Mouse (Mus musculus) MEL (cell line): ENCODE measurements around the gene Chid1. TPM values are rescaled to one million over a fixed set of nuclear protein-coding genes. Genes with fewer than 3 reads are reported as not detected.

ENCODE experiments used
- DNase-seq: peaks from one replicate; pipeline ENCODE4 v3.0.0; 2011; ENCODE audit warnings: low read depth, low spot score
- H3K27ac ChIP-seq: 2 replicates; pipeline ENCODE4 v1.5.1; 2012; ENCODE audit warnings: low read depth, mild to moderate bottlenecking, control low read depth, low read length, moderate library complexity; ENCODE audit not compliant: control insufficient read depth
- H3K27me3 ChIP-seq, 2 experiments: fragments of 150-350 bp in 1 of 2; sonication (generic) in 1 of 2; 2 replicates each; pipeline ENCODE4 v1.6.1; 2012; ENCODE audit warnings: low read length in 2 of 2, mild to moderate bottlenecking in 2 of 2, improper control_type of control experiment in 1 of 2, moderate library complexity in 1 of 2; ENCODE audit not compliant: insufficient read depth in 2 of 2, control insufficient read depth in 1 of 2
- H3K36me3 ChIP-seq, 2 experiments: 2 replicates each; pipeline ENCODE4 v1.6.1; 2012 to 2014; ENCODE audit warnings: low read length in 2 of 2, improper control_type of control experiment in 1 of 2, inconsistent platforms in 1 of 2, mild to moderate bottlenecking in 1 of 2; ENCODE audit not compliant: insufficient read depth in 2 of 2, control insufficient read depth in 1 of 2
- H3K4me1 ChIP-seq, 2 experiments: fragments of 150-350 bp in 1 of 2; sonication (generic) in 1 of 2; 2 replicates each; pipeline ENCODE4 v1.6.1; 2012; ENCODE audit warnings: low read length in 2 of 2, improper control_type of control experiment in 1 of 2, mild to moderate bottlenecking in 1 of 2; ENCODE audit not compliant: insufficient read depth in 2 of 2, control insufficient read depth in 1 of 2
- H3K4me3 ChIP-seq, 2 experiments: fragments of 150-350 bp in 1 of 2; sonication (generic) in 1 of 2; 2 replicates each; pipeline ENCODE4 v1.5.1; 2012; ENCODE audit warnings: low read depth in 2 of 2, low read length in 2 of 2, mild to moderate bottlenecking in 2 of 2, moderate library complexity in 2 of 2, control low read depth in 1 of 2, improper control_type of control experiment in 1 of 2; ENCODE audit not compliant: control insufficient read depth in 1 of 2, insufficient read depth in 1 of 2
- H3K79me2 ChIP-seq: 2 replicates; pipeline ENCODE4 v1.6.1; 2012; ENCODE audit warnings: mild to moderate bottlenecking, low read length, moderate library complexity; ENCODE audit not compliant: control insufficient read depth, poor library complexity, insufficient read depth
- H3K9ac ChIP-seq: 2 replicates; pipeline ENCODE4 v1.6.1; 2012; ENCODE audit warnings: low read depth, mild to moderate bottlenecking, control low read depth, low read length, moderate library complexity; ENCODE audit not compliant: control insufficient read depth, poor library complexity, severe bottlenecking
- H3K9me3 ChIP-seq: fragments of 150-350 bp; sonication (generic); replicated peaks from 2 replicates; pipeline ENCODE4 v1.6.1; 2012; ENCODE audit warnings: mild to moderate bottlenecking, low read length, improper control_type of control experiment, moderate library complexity; ENCODE audit not compliant: insufficient read depth
- CHD1 ChIP-seq: IDR thresholded peaks from 2 replicates; pipeline ENCODE4 v1.6.1; 2012; ENCODE audit warnings: low read depth, mild to moderate bottlenecking, inconsistent platforms, low read length, improper control_type of control experiment
- CHD2 ChIP-seq: IDR thresholded peaks from 2 replicates; pipeline ENCODE4 v1.6.1; 2011; ENCODE audit warnings: low read length, improper control_type of control experiment
- CTCF ChIP-seq, 3 experiments: IDR thresholded peaks in 2 of 3; conservative IDR thresholded peaks in 1 of 3; 2 replicates each; pipeline ENCODE4 v1.5.1; 2011 to 2012; ENCODE audit warnings: low read length in 3 of 3, low read depth in 2 of 3, mild to moderate bottlenecking in 2 of 3, improper control_type of control experiment in 1 of 3, inconsistent platforms in 1 of 3, mixed read lengths in 1 of 3, moderate library complexity in 1 of 3; ENCODE audit not compliant: control insufficient read depth in 1 of 3, insufficient read depth in 1 of 3, poor library complexity in 1 of 3, severe bottlenecking in 1 of 3
- E2F4 ChIP-seq: IDR thresholded peaks from 2 replicates; pipeline ENCODE4 v1.6.1; 2011; ENCODE audit warnings: low read depth, low read length, improper control_type of control experiment, borderline replicate concordance
- ETS1 ChIP-seq: IDR thresholded peaks from 2 replicates; pipeline ENCODE4 v1.6.1; 2012; ENCODE audit warnings: low read depth, mild to moderate bottlenecking, inconsistent platforms, low read length, improper control_type of control experiment, moderate library complexity
- GABPA ChIP-seq: IDR thresholded peaks from 2 replicates; pipeline ENCODE4 v1.6.1; 2012; ENCODE audit warnings: low read depth, mild to moderate bottlenecking, inconsistent platforms, low read length, improper control_type of control experiment, moderate library complexity
- JUND ChIP-seq: IDR thresholded peaks from 2 replicates; pipeline ENCODE4 v1.6.1; 2011; ENCODE audit warnings: low read depth, mild to moderate bottlenecking, improper control_type of control experiment, low read length
- KAT2A ChIP-seq: conservative IDR thresholded peaks from 2 replicates; pipeline ENCODE4 v1.6.1; 2012; ENCODE audit warnings: low read depth, low read length, improper control_type of control experiment, inconsistent platforms
- MAZ ChIP-seq: IDR thresholded peaks from 2 replicates; pipeline ENCODE4 v1.6.1; 2012; ENCODE audit warnings: low read depth, mild to moderate bottlenecking, inconsistent platforms, low read length, improper control_type of control experiment
- MEF2A ChIP-seq: IDR thresholded peaks from 2 replicates; pipeline ENCODE4 v1.6.1; 2014; ENCODE audit warnings: low read depth, mild to moderate bottlenecking, inconsistent platforms, low read length, improper control_type of control experiment; ENCODE audit not compliant: poor library complexity, insufficient replicate concordance, severe bottlenecking; ENCODE audit errors: extremely low read depth
- MXI1 ChIP-seq: IDR thresholded peaks from 2 replicates; pipeline ENCODE4 v1.6.1; 2011; ENCODE audit warnings: mild to moderate bottlenecking, low read depth, low read length, improper control_type of control experiment
- MYB ChIP-seq: IDR thresholded peaks from 2 replicates; pipeline ENCODE4 v1.6.1; 2011; ENCODE audit warnings: mild to moderate bottlenecking, low read depth, low read length, improper control_type of control experiment
- NELFE ChIP-seq: IDR thresholded peaks from 2 replicates; pipeline ENCODE4 v1.6.1; 2011; ENCODE audit warnings: low read depth, low read length, improper control_type of control experiment
- NRF1 ChIP-seq: IDR thresholded peaks from 2 replicates; pipeline ENCODE4 v1.6.1; 2014; ENCODE audit warnings: low read depth, mild to moderate bottlenecking, inconsistent platforms, low read length, improper control_type of control experiment, moderate library complexity; ENCODE audit not compliant: poor library complexity, insufficient read depth, severe bottlenecking
- POLR2A ChIP-seq, 2 experiments: IDR thresholded peaks; 2 replicates each; pipeline ENCODE4 v1.6.1; 2011 to 2012; ENCODE audit warnings: low read length in 2 of 2, mild to moderate bottlenecking in 2 of 2, control low read depth in 1 of 2, improper control_type of control experiment in 1 of 2, low read depth in 1 of 2, moderate library complexity in 1 of 2; ENCODE audit not compliant: control insufficient read depth in 1 of 2, insufficient read depth in 1 of 2, poor library complexity in 1 of 2
- POLR2AphosphoS2 ChIP-seq: IDR thresholded peaks from 2 replicates; pipeline ENCODE4 v1.6.1; 2011; ENCODE audit warnings: low read length, improper control_type of control experiment
- SIN3A ChIP-seq: IDR thresholded peaks from 2 replicates; pipeline ENCODE4 v1.6.1; 2012; ENCODE audit warnings: low read length, improper control_type of control experiment, inconsistent platforms
- SMC3 ChIP-seq: IDR thresholded peaks from 2 replicates; pipeline ENCODE4 v1.6.1; 2011; ENCODE audit warnings: low read depth, low read length, improper control_type of control experiment
- TAL1 ChIP-seq: IDR thresholded peaks from 2 replicates; pipeline ENCODE4 v1.6.1; 2012; ENCODE audit warnings: mild to moderate bottlenecking, inconsistent platforms, low read length, moderate library complexity, mixed read lengths
- TBP ChIP-seq: IDR thresholded peaks from 2 replicates; pipeline ENCODE4 v1.8.0; 2011; ENCODE audit warnings: low read depth, low read length, improper control_type of control experiment
- TCF12 ChIP-seq: IDR thresholded peaks from 2 replicates; pipeline ENCODE4 v1.6.1; 2014; ENCODE audit warnings: low read depth, mild to moderate bottlenecking, inconsistent platforms, low read length, improper control_type of control experiment, moderate library complexity
- USF2 ChIP-seq, 2 experiments: IDR thresholded peaks; 2 replicates each; pipeline ENCODE4 v1.6.1; 2011 to 2012; ENCODE audit warnings: improper control_type of control experiment in 2 of 2, low read length in 2 of 2, borderline replicate concordance in 1 of 2, inconsistent platforms in 1 of 2, low read depth in 1 of 2, mild to moderate bottlenecking in 1 of 2; ENCODE audit not compliant: insufficient read depth in 1 of 2
- ZC3H11A ChIP-seq: IDR thresholded peaks from 2 replicates; pipeline ENCODE4 v1.6.1; 2012; ENCODE audit warnings: low read depth, mild to moderate bottlenecking, inconsistent platforms, low read length, improper control_type of control experiment
- ZKSCAN1 ChIP-seq: IDR thresholded peaks from 2 replicates; pipeline ENCODE4 v1.6.1; 2012; ENCODE audit warnings: low read depth, mild to moderate bottlenecking, inconsistent platforms, low read length, improper control_type of control experiment, moderate library complexity
- ZNF384 ChIP-seq: IDR thresholded peaks from 2 replicates; pipeline ENCODE4 v1.6.1; 2012; ENCODE audit warnings: low read depth, mild to moderate bottlenecking, inconsistent platforms, low read length, improper control_type of control experiment
- polyA plus RNA-seq, 2 experiments: library from polyadenylated mRNA; stranded (reverse) in 1 of 2; unstranded in 1 of 2; fragments of >175 nt in 1 of 2; fragments of >200 nt in 1 of 2; gene quantifications; 2 replicates each; pipeline versions ENCODE4 v1.2.1 to v1.2.4; 2012; ENCODE audit warnings: low replicate concordance in 2 of 2, low read depth in 1 of 2; ENCODE audit not compliant: insufficient read length in 2 of 2, insufficient read depth in 1 of 2, missing spikeins in 1 of 2
- total RNA-seq: library from RNA; depleted of rRNA; stranded (reverse); fragments of 300-350 nt; gene quantifications from 2 replicates; pipeline ENCODE4 v1.2.3, GENCODE M21; 2012

The Chid1 gene
- total and polyA plus RNA-seq, 3 experiments: 36.1 to 46.7 TPM; not detected in 1

DNA sequence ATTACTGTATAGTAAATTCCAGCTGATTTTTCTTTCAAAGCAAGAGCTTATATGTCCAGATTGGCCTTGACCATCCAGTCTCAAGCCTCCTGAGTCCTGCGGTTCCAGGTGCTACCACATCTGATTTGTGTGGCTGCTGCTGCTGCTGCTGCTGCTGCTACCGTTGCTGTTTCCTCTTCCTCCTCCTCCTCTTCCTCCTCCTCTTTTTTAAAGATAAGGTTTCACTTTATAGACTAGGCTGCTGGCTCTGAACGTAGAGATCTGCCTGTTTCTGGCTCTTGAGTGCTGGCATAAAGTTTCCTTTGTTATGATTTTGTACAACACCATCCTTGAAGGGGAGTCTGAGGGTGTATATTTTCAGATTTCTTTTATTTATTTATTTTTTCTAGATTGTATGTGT lies 34.4 kb upstream of the Chid1 start (continued):
- TF ChIP-seq MEF2A: no peak
- TF ChIP-seq ZKSCAN1: no peak
- TF ChIP-seq MAZ: 0 out of 2 replicates have a peak, but pooled peaks have one; percentile 21
- TF ChIP-seq POLR2A (IDR thresholded peaks at IDR 0.05; ENCODE audit: control insufficient read depth in 1 of 2, insufficient read depth in 1 of 2, low read depth in 1 of 2, low read length in 2 of 2, poor library complexity in 1 of 2): no peak

DNA sequence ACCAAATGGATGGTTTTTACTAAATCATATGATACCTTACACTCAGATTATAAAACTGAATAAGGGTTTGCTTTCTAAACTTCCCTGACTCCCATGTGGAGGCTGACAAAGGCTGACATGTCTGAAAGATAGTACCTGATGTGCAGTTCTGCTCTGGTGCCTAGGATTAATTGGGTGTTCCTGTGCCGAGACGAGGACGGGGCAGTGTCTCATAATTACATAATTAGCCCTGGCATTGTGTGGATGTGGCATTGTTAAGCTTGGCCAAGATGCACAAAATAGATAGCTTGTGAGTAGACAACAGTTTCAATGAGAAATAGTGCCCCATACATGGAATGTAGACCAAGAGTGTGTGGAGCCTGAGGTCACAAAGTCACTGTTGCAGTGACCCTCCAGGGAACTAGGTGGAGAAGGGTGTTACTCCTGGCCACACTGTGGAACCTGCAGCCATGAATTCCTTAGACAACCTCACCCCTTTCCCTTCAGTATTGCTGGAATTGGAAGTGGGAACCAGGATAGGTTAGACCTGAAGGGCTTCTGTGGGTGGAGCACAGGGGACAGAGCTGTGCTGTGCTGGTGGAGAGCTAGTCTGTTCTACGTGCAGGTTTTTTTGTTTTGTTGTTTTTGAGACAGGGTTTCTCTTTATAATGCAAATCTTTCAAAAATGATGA lies 31.1 kb upstream of the Chid1 start:
- peaks cover 30% of the 10 kb centered on the region for H3K79me2 ChIP-seq
- no peaks in the 10 kb centered on the region for H3K9me3 ChIP-seq
- no peak overlapping the region for H3K27ac ChIP-seq
- no peak for TF ChIP-seq TBP
- no peak for TF ChIP-seq SMC3
- no peak for TF ChIP-seq TAL1
- no peak for TF ChIP-seq JUND
- no peak for TF ChIP-seq USF2 (IDR thresholded peaks at IDR 0.05; ENCODE audit: borderline replicate concordance in 1 of 2, insufficient read depth in 1 of 2, low read depth in 1 of 2, low read length in 2 of 2)
- TF ChIP-seq GABPA: no peak
- TF ChIP-seq MXI1: no peak
- no peak for TF ChIP-seq MAZ
- no peak for TF ChIP-seq CHD2
- TF ChIP-seq NELFE: no peak
- no peak for TF ChIP-seq ETS1
- no peak for TF ChIP-seq POLR2AphosphoS2
- no peak for TF ChIP-seq E2F4
- H3K27me3 ChIP-seq: no peaks in the 10 kb centered on the region
- no peak overlapping the region for H3K4me3 ChIP-seq
- H3K9ac ChIP-seq: no peak overlapping the region
- H3K4me1 ChIP-seq: peaks cover 0 to 7% of the 10 kb centered on the region in 2 experiments; a peak in 2 of 4 replicates
- DNase-seq: no peak
- H3K36me3 ChIP-seq: peaks cover 0 to 11% of the 10 kb centered on the region in 2 experiments; a peak in 3 of 4 replicates

DNA sequence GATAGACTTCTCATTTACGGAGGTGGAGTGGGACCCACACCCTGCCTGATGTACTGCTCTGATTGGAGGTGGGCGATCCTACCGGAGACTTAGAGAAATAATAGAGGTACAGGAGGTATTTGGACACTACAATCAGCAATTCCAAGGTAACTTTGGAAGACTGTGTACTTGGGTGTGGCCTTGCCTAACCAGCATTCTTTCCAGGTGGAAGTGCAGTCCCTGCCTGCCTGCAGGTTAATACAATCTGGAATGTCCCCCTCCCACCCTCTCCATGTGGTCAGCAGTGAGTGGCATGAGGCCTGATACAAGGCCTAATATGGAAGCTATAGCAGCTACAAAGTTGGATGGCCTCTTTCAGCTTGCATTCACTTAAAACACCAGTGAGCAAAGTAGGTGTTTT lies 30.3 kb upstream of the Chid1 start:
- peaks cover 0 to 11% of the 10 kb centered on the region in 2 experiments; a peak in 3 of 4 replicates for H3K36me3 ChIP-seq
- DNase-seq: no peak
- TF ChIP-seq GABPA (no peak), TCF12 (no peak), CHD1 (no peak), POLR2A (IDR thresholded peaks at IDR 0.05; ENCODE audit: control insufficient read depth in 1 of 2, insufficient read depth in 1 of 2, low read depth in 1 of 2, low read length in 2 of 2, poor library complexity in 1 of 2) (no peak), POLR2AphosphoS2 (no peak), CHD2 (no peak), SIN3A (no peak), NRF1 (no peak), CTCF (IDR thresholded peaks at IDR 0.05 in 2 of 3, conservative IDR thresholded peaks at IDR 0.05 in 1 of 3; ENCODE audit: control insufficient read depth in 1 of 3, insufficient read depth in 1 of 3, low read depth in 2 of 3, low read length in 3 of 3, poor library complexity in 1 of 3, severe bottlenecking in 1 of 3) (no peak), MEF2A (no peak), USF2 (IDR thresholded peaks at IDR 0.05; ENCODE audit: borderline replicate concordance in 1 of 2, insufficient read depth in 1 of 2, low read depth in 1 of 2, low read length in 2 of 2) (no peak), KAT2A (no peak), MAZ (no peak), E2F4 (no peak), ZNF384 (no peak), ZC3H11A (no peak), MYB (no peak)
- TF ChIP-seq, all 39 proteins: peak for 0
- Histone ChIP-seq H3K4me3 (no peak overlapping the region), H3K79me2 (peaks cover 34% of the 10 kb centered on the region), H3K27me3 (no peaks in the 10 kb centered on the region), H3K9me3 (no peaks in the 10 kb centered on the region), H3K27ac (no peak overlapping the region), H3K9ac (no peak overlapping the region), H3K4me1 (peaks cover 0 to 7% of the 10 kb centered on the region in 2 experiments; a peak in 2 of 4 replicates)
